Mouse (Mus musculus): Measurements from ENCODE around the gene Gm43951.
"Not testable (repeated sequence)": the region's sequence is repeated elsewhere in the genome, so short reads cannot be mapped to it uniquely, and the experiment has no call there.

The Gm43951 gene

DNA sequence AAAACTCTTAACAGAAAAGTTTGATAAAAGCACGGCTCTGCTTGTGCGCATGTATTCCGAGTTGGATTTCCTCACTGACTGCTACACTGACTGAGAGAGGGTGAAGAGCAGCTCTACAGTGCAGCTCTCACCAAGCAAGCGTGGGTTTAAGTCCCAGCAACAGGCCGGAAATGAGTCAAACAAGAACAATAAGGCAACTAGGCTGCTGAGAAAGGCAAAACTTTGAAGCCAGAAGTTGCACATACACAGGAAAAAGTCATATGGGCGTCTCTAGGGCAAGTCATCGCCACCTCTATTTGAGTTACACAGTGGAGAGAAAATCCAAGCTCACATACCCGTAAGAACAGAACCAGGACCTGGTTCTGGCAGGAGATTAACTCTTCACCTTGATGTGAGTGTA lies 10.1 kb downstream of the Gm43951 start:
- DNase-seq, result no peak

GRCm38 (mm10) chr11:72194259-72194658 lies 12.4 kb downstream of the Gm43951 start:
- DNase-seq, result no peak

DNA sequence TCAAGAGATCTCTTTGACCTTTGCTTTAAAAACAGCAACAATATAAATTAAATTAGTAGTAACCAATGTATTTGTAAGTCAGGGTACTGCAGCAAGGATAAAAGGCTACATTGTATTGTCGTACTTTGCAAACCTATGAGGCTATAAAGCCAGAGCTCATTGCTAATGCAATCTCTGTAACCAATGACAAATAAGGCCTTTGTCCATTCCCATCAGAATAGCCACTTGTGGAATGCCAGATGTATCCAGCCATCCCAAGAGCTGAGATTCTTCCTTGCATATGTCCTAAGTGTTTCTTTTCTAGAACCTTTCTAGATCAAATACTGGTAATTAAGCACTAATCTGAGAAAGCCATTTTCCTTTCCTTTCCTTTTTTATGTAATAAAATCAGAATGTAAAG lies 15.8 kb downstream of the Gm43951 start:
- DNase-seq, result no peak

DNA sequence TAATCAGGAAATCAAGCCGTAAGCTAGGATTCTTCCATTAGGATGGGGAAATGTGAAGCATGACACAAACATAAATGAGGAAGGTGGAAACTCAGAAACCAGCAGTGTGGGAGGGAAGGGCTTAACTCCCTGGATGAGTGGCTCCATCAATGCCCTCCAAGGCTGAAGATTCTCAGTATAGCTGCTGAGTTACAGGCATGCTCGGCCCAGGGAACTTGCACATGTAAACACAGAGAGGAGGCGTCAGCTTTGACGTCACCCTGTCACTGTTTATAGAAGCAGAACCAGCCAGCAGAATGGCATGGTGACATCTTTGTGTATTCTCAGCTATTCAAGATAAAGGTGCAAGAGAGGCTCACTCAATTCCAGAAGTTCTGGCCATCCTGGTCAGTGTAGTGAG lies 22.4 kb downstream of the Gm43951 start:
- no peak for DNase-seq

DNA sequence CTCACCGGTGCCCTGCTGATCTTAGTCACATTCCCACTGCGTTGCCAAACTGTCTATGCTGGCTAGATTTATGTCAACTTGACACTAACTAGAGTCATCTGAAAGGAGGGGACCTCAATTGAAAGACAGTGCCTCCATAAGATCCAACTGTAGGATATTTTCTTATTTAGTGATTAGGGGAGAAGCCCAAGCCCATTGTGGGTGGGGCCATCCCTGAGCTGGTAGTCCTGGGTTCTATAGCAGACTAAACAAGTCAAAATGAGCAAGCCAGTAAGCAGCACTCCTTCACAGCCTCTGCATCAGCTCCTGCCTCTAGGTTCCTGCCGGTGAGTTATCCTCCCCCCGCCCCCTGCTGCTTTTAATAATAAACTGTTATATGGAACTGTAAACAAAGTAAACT lies 25.5 kb downstream of the Gm43951 start:
- no peak for DNase-seq

GRCm38 (mm10) chr11:72180556-72180955 lies 26.1 kb downstream of the Gm43951 start:
- DNase-seq, result no peak

GRCm38 (mm10) chr11:72176553-72176952 lies 30.1 kb downstream of the Gm43951 start:
- DNase-seq, result no peak

GRCm38 (mm10) chr11:72175966-72176365 lies 30.7 kb downstream of the Gm43951 start:
- DNase-seq, result no peak

DNA sequence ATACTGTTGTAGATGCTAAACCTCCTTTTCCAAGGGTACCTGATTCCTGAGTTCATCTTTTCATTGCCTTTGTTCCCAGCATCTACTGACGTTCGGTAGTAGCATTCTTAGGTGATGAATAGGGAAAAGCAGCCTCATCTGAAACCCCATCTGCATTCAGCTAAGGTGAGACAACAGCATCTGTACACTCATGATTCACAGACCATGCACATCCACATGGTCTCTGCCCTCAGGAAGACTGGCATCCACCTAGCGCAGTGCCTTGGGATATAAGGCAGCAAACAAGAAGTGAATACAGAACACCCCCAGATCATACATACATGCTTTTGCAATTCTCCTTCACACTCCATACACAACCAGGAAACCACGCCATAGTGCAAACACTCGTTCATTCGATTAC lies 31.9 kb downstream of the Gm43951 start:
- no peak for DNase-seq

- no peak for DNase-seq
These were observed 33.1 kb downstream of the Gm43951 start for GRCm38 (mm10) chr11:72173506-72173905.

- not testable (repeated sequence) for DNase-seq
These were observed 34.7 kb downstream of the Gm43951 start for GRCm38 (mm10) chr11:72171906-72172305.

DNA sequence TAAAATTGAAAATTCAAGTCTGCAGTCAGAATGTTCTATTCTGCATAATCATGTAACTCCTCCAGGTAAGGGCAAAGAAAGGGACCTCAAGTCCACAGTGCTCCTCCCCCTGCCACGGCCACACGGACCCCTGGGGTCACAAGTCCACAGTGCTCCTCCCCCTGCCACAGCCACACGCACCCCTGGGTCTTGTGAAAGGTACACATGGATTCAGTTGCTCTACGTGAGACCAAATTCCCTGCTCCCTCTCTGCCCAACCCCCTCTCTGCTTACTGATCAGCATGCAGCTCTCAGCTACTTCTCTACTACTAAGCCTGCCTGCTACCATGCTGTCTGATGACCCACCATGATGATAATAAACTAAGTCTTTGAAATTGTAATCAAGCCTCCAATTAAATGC lies 36.8 kb downstream of the Gm43951 start:
- no peak for DNase-seq

DNA sequence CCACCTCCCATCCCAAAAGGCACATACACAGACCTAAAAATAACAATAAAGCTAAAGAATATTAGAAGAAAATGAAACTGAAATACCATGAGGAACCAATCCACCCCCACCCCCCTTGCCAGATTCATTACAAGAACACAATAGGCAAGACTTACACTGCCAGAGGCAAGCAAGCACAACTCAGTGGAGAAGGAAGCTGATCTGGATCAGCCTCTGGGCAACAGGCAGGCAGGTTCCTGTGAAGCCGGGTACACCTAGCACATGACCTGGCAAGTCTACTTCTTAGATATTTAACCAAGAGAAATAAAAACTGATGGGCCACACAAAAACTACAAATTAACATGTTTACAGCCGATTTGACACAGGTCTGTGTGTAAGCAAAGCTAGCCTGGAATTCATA lies 43.4 kb downstream of the Gm43951 start:
- no peak for DNase-seq

DNA sequence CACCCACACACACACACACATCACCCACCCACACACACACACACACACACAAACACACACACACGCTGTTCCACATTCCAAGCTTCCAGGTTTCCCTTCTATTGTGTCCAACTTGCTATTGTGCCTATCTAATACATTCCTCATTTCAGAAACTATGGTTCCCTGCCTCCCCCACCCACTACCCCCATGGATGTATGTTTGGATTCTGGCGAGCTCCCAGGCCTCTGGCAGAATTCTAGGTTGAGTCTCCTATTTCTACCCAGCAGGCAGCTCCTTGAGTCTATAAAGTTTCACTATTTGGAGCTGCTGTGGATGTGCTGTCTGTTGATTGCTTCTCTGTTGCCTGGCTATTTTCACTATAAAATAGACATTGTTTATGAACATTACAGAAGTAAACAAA lies 50.0 kb downstream of the Gm43951 start:
- no peak for DNase-seq

- DNase-seq, result no peak
These were observed 50.6 kb downstream of the Gm43951 start for GRCm38 (mm10) chr11:72155981-72156428.

DNA sequence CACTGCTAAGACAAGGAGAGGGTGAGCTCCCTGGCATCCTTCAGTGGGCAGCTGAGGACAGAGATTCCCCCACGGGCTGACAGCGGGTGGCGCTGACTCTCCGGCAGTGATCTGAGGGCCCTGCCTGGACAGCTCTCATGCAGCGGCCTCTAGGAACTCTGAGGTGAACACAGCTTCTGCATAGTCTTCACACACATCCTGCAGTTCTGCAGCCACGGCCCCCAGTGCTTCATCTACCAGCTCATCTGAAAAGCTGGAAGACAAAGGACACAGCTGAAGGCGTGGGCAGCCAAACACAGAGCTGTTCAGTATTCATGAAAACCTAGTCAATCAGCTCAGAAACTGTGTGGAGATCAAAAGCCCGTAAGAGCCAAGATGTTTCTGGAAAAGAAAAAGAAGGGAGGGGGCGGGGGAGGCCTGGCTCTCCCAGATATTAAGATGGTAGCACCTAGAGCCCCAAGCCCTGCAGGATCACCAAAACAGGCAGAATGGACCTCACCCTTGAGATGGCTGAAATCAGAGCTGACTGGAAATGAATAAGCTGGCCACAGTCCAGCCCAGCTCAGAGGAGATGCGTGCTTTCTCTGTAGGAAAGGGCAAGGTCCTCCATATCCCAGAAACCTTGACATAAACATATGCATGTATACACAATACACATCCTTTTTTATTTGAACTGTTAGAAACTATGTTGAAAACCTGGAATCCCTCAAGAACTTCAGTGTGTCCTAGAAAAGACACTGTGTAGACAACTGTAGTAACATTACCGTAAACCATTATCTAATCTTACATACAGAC lies 51.3 kb downstream of the Gm43951 start:
- no peak for DNase-seq

Data from kidney, adult 18-20 months (tissue).